Mouse (Mus musculus): ENCODE measurements around the gene Scd4. TPM values are rescaled to one million over a fixed set of nuclear protein-coding genes. Genes with fewer than 3 reads are reported as not detected.

Gene Scd4
- polyA plus RNA-seq, 1 experiment from 2014 or later, result 0.12 TPM

GRCm38 (mm10) chr19:44292941-44293768 lies 39.7 kb upstream of the Scd4 start, which contains the start of gene Scd2:
Gene Scd2 (plus strand): TSS chr19:44293674.
- peak within 1 kb of the TSS; percentile 92 for H3K4me3 ChIP-seq (ENCODE audit: low read length)
- peak within 1 kb of the TSS; percentile 97 for H3K27ac ChIP-seq (ENCODE audit: low read length)
- peaks cover 15% of the 10 kb centered on the region for H3K36me3 ChIP-seq (ENCODE audit: insufficient read depth, low read length)
- H3K4me2 ChIP-seq (replicated peaks; ENCODE audit: low read depth, low read length), result peak within 1 kb of the TSS; percentile 93
- no peaks in the 10 kb centered on the region for H3K27me3 ChIP-seq (ENCODE audit: insufficient read depth, low read length)
- H3K9me3 ChIP-seq (ENCODE audit: low read length), result no peaks in the 10 kb centered on the region
- ATAC-seq (ENCODE audit: low FRiP score, low TSS enrichment), result peak; percentile 15
- H3K9ac ChIP-seq (replicated peaks; ENCODE audit: low read length), result peak within 1 kb of the TSS; percentile 90
- peaks cover 58% of the 10 kb centered on the region for H3K4me1 ChIP-seq (ENCODE audit: insufficient read depth, low read length)
- 3% methylated on average over 21 of the region's 21 CpGs for WGBS

GRCm38 (mm10) chr19:44293769-44294551 lies 38.9 kb upstream of the Scd4 start:
- Histone ChIP-seq H3K9ac (replicated peaks; ENCODE audit: low read length) (peak overlapping the region; percentile 90), H3K36me3 (ENCODE audit: insufficient read depth, low read length) (peaks cover 23% of the 10 kb centered on the region), H3K27me3 (ENCODE audit: insufficient read depth, low read length) (no peaks in the 10 kb centered on the region), H3K9me3 (ENCODE audit: low read length) (no peaks in the 10 kb centered on the region), H3K4me3 (ENCODE audit: low read length) (peak overlapping the region; percentile 92), H3K27ac (ENCODE audit: low read length) (peak overlapping the region; percentile 97), H3K4me2 (replicated peaks; ENCODE audit: low read depth, low read length) (peak overlapping the region; percentile 93), H3K4me1 (ENCODE audit: insufficient read depth, low read length) (peaks cover 66% of the 10 kb centered on the region)
- WGBS, result under 1% methylated on average over 31 of the region's 31 CpGs
- peak; percentile 97 for ATAC-seq (ENCODE audit: low FRiP score, low TSS enrichment)

GRCm38 (mm10) chr19:44294588-44295041 lies 38.3 kb upstream of the Scd4 start:
- H3K4me3 ChIP-seq (ENCODE audit: low read length), result peak overlapping the region; percentile 92
- H3K27me3 ChIP-seq (ENCODE audit: insufficient read depth, low read length), result no peaks in the 10 kb centered on the region
- under 1% methylated on average over 14 of the region's 14 CpGs for WGBS
- H3K27ac ChIP-seq (ENCODE audit: low read length), result peak overlapping the region; percentile 97
- peak; percentile 64; the same call in 1 of the 2 replicates for ATAC-seq (ENCODE audit: low FRiP score, low TSS enrichment)
- H3K36me3 ChIP-seq (ENCODE audit: insufficient read depth, low read length), result peaks cover 28% of the 10 kb centered on the region
- H3K4me1 ChIP-seq (ENCODE audit: insufficient read depth, low read length), result peaks cover 70% of the 10 kb centered on the region
- H3K9ac ChIP-seq (replicated peaks; ENCODE audit: low read length), result peak overlapping the region; percentile 90
- no peaks in the 10 kb centered on the region for H3K9me3 ChIP-seq (ENCODE audit: low read length)
- H3K4me2 ChIP-seq (replicated peaks; ENCODE audit: low read depth, low read length), result peak overlapping the region; percentile 93

GRCm38 (mm10) chr19:44295251-44295650 lies 37.6 kb upstream of the Scd4 start:
- Histone ChIP-seq H3K4me3 (ENCODE audit: low read length) (peak overlapping the region; percentile 92), H3K36me3 (ENCODE audit: insufficient read depth, low read length) (peaks cover 33% of the 10 kb centered on the region), H3K27me3 (ENCODE audit: insufficient read depth, low read length) (no peaks in the 10 kb centered on the region), H3K9ac (replicated peaks; ENCODE audit: low read length) (peak overlapping the region; percentile 90), H3K4me1 (ENCODE audit: insufficient read depth, low read length) (peaks cover 70% of the 10 kb centered on the region), H3K9me3 (ENCODE audit: low read length) (no peaks in the 10 kb centered on the region), H3K27ac (ENCODE audit: low read length) (peak overlapping the region; percentile 47; the same call in 1 of the 2 replicates), H3K4me2 (replicated peaks; ENCODE audit: low read depth, low read length) (peak overlapping the region; percentile 93)
- WGBS, result 7% methylated on average over 3 of the region's 3 CpGs
- no peak for ATAC-seq (ENCODE audit: low FRiP score, low TSS enrichment)

GRCm38 (mm10) chr19:44295741-44296140 lies 37.2 kb upstream of the Scd4 start:
- 3% methylated on average over 4 of the region's 4 CpGs for WGBS
- H3K36me3 ChIP-seq (ENCODE audit: insufficient read depth, low read length), result peaks cover 38% of the 10 kb centered on the region

GRCm38 (mm10) chr19:44296186-44296585 lies 36.7 kb upstream of the Scd4 start:
- Histone ChIP-seq H3K4me1 (ENCODE audit: insufficient read depth, low read length) (peaks cover 76% of the 10 kb centered on the region), H3K4me3 (ENCODE audit: low read length) (peak overlapping the region; percentile 92), H3K4me2 (replicated peaks; ENCODE audit: low read depth, low read length) (peak overlapping the region; percentile 93), H3K27me3 (ENCODE audit: insufficient read depth, low read length) (no peaks in the 10 kb centered on the region), H3K27ac (ENCODE audit: low read length) (no peak overlapping the region), H3K36me3 (ENCODE audit: insufficient read depth, low read length) (peaks cover 42% of the 10 kb centered on the region), H3K9ac (replicated peaks; ENCODE audit: low read length) (peak overlapping the region; percentile 90), H3K9me3 (ENCODE audit: low read length) (no peaks in the 10 kb centered on the region)
- WGBS, result 15% methylated on average over 7 of the region's 7 CpGs
- ATAC-seq (ENCODE audit: low FRiP score, low TSS enrichment), result no peak

More at GRCm38 (mm10) chr19:44295741-44296140, 37.2 kb upstream of the Scd4 start:
- ATAC-seq (ENCODE audit: low FRiP score, low TSS enrichment), result no peak
- H3K9me3 ChIP-seq (ENCODE audit: low read length), result no peaks in the 10 kb centered on the region
- peak overlapping the region; percentile 90 for H3K9ac ChIP-seq (replicated peaks; ENCODE audit: low read length)
- no peaks in the 10 kb centered on the region for H3K27me3 ChIP-seq (ENCODE audit: insufficient read depth, low read length)
- H3K4me2 ChIP-seq (replicated peaks; ENCODE audit: low read depth, low read length), result peak overlapping the region; percentile 93
- H3K27ac ChIP-seq (ENCODE audit: low read length), result no peak overlapping the region; the same call in 1 of the 2 replicates
- H3K4me1 ChIP-seq (ENCODE audit: insufficient read depth, low read length), result peaks cover 72% of the 10 kb centered on the region
- peak overlapping the region; percentile 92 for H3K4me3 ChIP-seq (ENCODE audit: low read length)

GRCm38 (mm10) chr19:44297068-44297760 lies 35.7 kb upstream of the Scd4 start:
- Histone ChIP-seq H3K9ac (replicated peaks; ENCODE audit: low read length) (peak overlapping the region; percentile 90), H3K9me3 (ENCODE audit: low read length) (no peaks in the 10 kb centered on the region), H3K4me2 (replicated peaks; ENCODE audit: low read depth, low read length) (peak overlapping the region; percentile 93), H3K27ac (ENCODE audit: low read length) (no peak overlapping the region), H3K4me1 (ENCODE audit: insufficient read depth, low read length) (peaks cover 78% of the 10 kb centered on the region), H3K27me3 (ENCODE audit: insufficient read depth, low read length) (no peaks in the 10 kb centered on the region), H3K4me3 (ENCODE audit: low read length) (peak overlapping the region; percentile 92), H3K36me3 (ENCODE audit: insufficient read depth, low read length) (peaks cover 51% of the 10 kb centered on the region)
- WGBS, result 44% methylated on average over 8 of the region's 8 CpGs
- no peak for ATAC-seq (ENCODE audit: low FRiP score, low TSS enrichment)

- ATAC-seq (ENCODE audit: low FRiP score, low TSS enrichment), result no peak
- H3K36me3 ChIP-seq (ENCODE audit: insufficient read depth, low read length), result peaks cover 57% of the 10 kb centered on the region
- H3K4me1 ChIP-seq (ENCODE audit: insufficient read depth, low read length), result peaks cover 78% of the 10 kb centered on the region
Measured at GRCm38 (mm10) chr19:44297862-44298261, 35.0 kb upstream of the Scd4 start.

GRCm38 (mm10) chr19:44299078-44299477 lies 33.8 kb upstream of the Scd4 start:
- no peaks in the 10 kb centered on the region for H3K27me3 ChIP-seq (ENCODE audit: insufficient read depth, low read length)

More at GRCm38 (mm10) chr19:44297862-44298261, 35.0 kb upstream of the Scd4 start:
- H3K27ac ChIP-seq (ENCODE audit: low read length), result no peak overlapping the region
- peak overlapping the region; percentile 93 for H3K4me2 ChIP-seq (replicated peaks; ENCODE audit: low read depth, low read length)
- WGBS, result 80% methylated on average over 9 of the region's 9 CpGs
- peak overlapping the region; percentile 92 for H3K4me3 ChIP-seq (ENCODE audit: low read length)
- H3K27me3 ChIP-seq (ENCODE audit: insufficient read depth, low read length), result no peaks in the 10 kb centered on the region
- 0 out of 2 replicates have a peak overlapping the region, but pooled peaks have one; percentile 90 for H3K9ac ChIP-seq (replicated peaks; ENCODE audit: low read length)
- H3K9me3 ChIP-seq (ENCODE audit: low read length), result no peaks in the 10 kb centered on the region

More at GRCm38 (mm10) chr19:44299078-44299477, 33.8 kb upstream of the Scd4 start:
- no peak overlapping the region for H3K9ac ChIP-seq (replicated peaks; ENCODE audit: low read length)
- ATAC-seq (ENCODE audit: low FRiP score, low TSS enrichment), result no peak
- H3K27ac ChIP-seq (ENCODE audit: low read length), result no peak overlapping the region
- peaks cover 76% of the 10 kb centered on the region for H3K4me1 ChIP-seq (ENCODE audit: insufficient read depth, low read length)
- WGBS, result 84% methylated on average over 9 of the region's 9 CpGs
- H3K9me3 ChIP-seq (ENCODE audit: low read length), result no peaks in the 10 kb centered on the region
- peaks cover 68% of the 10 kb centered on the region for H3K36me3 ChIP-seq (ENCODE audit: insufficient read depth, low read length)
- peak overlapping the region; percentile 93 for H3K4me2 ChIP-seq (replicated peaks; ENCODE audit: low read depth, low read length)
- peak overlapping the region; percentile 92; the same call in 1 of the 2 replicates for H3K4me3 ChIP-seq (ENCODE audit: low read length)

All from kidney, embryonic 16.5 days (tissue).